Mouse (Mus musculus) neural tube, embryonic 12.5 days (tissue): ENCODE results near the gene Trem3. TPM values are rescaled to one million over a fixed set of nuclear protein-coding genes. Genes with fewer than 3 reads are reported as not detected.
A peak's percentile ranks its signal among the peaks of the same experiment; 100 is the strongest.

Source experiments
- ATAC-seq: fragments of 200-750 bp; cut with Nextera tagmentation; 2 replicates; pipeline ENCODE4 v1.8.0; 2017; ENCODE audit warnings: low read depth, mild to moderate bottlenecking, moderate TSS enrichment, moderate library complexity; ENCODE audit not compliant: low FRiP score
- H3K27ac ChIP-seq: fragments of 300-500 bp; sonication (generic); 2 replicates; pipeline ENCODE4 v1.5.1; 2016
- H3K27me3 ChIP-seq: fragments of 300-500 bp; sonication (generic); replicated peaks from 2 replicates; pipeline ENCODE4 v1.6.1; 2016; ENCODE audit warnings: mild to moderate bottlenecking
- H3K36me3 ChIP-seq: fragments of 300-500 bp; sonication (generic); 2 replicates; pipeline ENCODE4 v1.6.1; 2016; ENCODE audit warnings: mild to moderate bottlenecking
- H3K4me1 ChIP-seq: fragments of 300-500 bp; sonication (generic); 2 replicates; pipeline ENCODE4 v1.6.1; 2016
- H3K4me2 ChIP-seq: fragments of 300-500 bp; sonication (generic); replicated peaks from 2 replicates; pipeline ENCODE4 v1.6.1; 2016; ENCODE audit warnings: mild to moderate bottlenecking
- H3K4me3 ChIP-seq: fragments of 300-500 bp; sonication (generic); 2 replicates; pipeline ENCODE4 v1.5.1; 2016
- H3K9ac ChIP-seq: fragments of 300-500 bp; sonication (generic); 2 replicates; pipeline ENCODE4 v1.6.1; 2016; ENCODE audit warnings: mild to moderate bottlenecking
- H3K9me3 ChIP-seq: fragments of 300-500 bp; sonication (generic); 2 replicates; pipeline ENCODE4 v1.6.1; 2016; ENCODE audit warnings: mild to moderate bottlenecking
- WGBS: fragments of 180-500 bp; shearing (Covaris S2); methylation state at CpG from one replicate; pipeline ENCODE4 v1.1.7; 2016; 5-methylcytosine and 5-hydroxymethylcytosine counted together
- polyA plus RNA-seq: library from polyadenylated mRNA; unstranded; fragments of >200 nt; fragmentation: Nextera tagmentation; extraction: Ambion mirVana; gene quantifications from 2 replicates; pipeline ENCODE4 v1.2.1, GENCODE M21; 2016

The Trem3 gene
- polyA plus RNA-seq, 1 experiment from 2014 or later, result not detected

DNA sequence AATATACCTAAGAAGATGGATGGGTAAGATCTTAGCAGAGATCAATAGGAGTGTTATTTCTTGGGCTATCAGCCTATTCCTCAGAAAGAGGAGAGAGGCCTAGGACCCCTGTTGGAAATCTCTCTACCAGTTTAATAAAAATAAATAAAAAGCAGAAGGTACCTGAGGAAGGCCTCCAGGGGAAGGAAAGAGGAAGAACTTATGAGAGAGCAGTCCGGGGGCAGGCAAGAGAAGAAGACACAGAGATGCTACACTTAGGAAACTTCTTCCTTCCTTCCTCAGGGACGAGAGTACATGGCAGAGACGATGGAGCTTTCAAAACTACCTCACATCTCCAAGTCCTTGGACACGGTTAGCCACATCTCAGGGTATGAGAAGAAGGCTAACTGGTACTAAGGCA, 26.5 kb downstream of the Trem3 start:
- no peak overlapping the region for H3K4me2 ChIP-seq
- WGBS, result 82% methylated on average over 4 of the region's 4 CpGs

DNA sequence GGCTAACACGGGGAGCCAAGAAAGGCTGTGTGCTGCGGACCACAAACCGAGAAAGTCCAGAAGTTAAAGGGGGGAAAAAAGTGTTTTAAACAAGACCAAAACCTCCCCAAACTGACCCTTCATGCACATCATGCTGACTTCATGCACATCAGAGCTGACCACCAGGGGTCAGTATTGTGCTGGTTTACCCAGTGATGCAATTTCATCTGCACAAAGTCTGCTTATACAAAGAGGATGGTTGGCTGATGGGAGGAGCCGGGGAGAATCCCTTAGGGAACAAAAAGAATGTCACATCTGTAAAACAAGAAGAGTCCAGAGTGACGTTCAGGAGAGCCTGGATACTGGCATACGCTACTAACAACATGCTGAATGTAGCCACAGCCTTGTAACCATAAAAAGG, 27.3 kb downstream of the Trem3 start:
- H3K27ac ChIP-seq, result no peak overlapping the region
- 0 out of 2 replicates have a peak, but pooled peaks have one; percentile 37 for ATAC-seq
- H3K36me3 ChIP-seq, result no peaks in the 10 kb centered on the region
- no peak overlapping the region for H3K4me2 ChIP-seq
- H3K4me3 ChIP-seq, result no peak overlapping the region
- H3K4me1 ChIP-seq, result no peaks in the 10 kb centered on the region
- H3K9ac ChIP-seq, result no peak overlapping the region
- no peaks in the 10 kb centered on the region; the same call in 1 of the 2 replicates for H3K27me3 ChIP-seq
- 27% methylated on average over 6 of the region's 6 CpGs for WGBS
- no peaks in the 10 kb centered on the region for H3K9me3 ChIP-seq

More for the DNA sequence above, 26.5 kb downstream of the Trem3 start:
- H3K36me3 ChIP-seq, result no peaks in the 10 kb centered on the region
- no peaks in the 10 kb centered on the region for H3K9me3 ChIP-seq
- H3K4me1 ChIP-seq, result no peaks in the 10 kb centered on the region
- H3K9ac ChIP-seq, result no peak overlapping the region
- no peak overlapping the region for H3K27ac ChIP-seq
- ATAC-seq, result no peak
- H3K27me3 ChIP-seq, result no peaks in the 10 kb centered on the region; the same call in 1 of the 2 replicates
- H3K4me3 ChIP-seq, result no peak overlapping the region

DNA sequence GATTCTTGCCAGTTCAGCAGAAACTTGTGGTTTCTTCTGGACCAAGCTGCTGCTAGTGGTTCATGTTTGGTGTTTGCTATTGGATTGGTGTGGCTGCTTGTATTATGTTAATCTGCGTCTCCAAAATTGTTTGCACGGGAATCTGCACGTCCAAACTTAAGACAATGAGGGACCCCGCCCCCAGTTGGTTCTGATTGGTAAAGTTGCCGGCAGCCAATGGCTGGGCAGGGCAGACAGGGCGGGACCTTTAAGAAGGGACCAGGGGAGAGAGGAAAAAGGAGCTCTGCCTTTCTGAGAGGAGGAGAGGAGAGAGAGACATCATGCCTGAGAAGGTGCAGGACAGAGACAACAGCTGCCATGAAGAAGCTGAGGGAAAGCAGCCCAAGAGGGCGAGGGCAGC, 28.2 kb downstream of the Trem3 start:
- Histone ChIP-seq H3K4me2 (no peak overlapping the region), H3K36me3 (no peaks in the 10 kb centered on the region), H3K27me3 (no peaks in the 10 kb centered on the region), H3K4me1 (no peaks in the 10 kb centered on the region), H3K27ac (no peak overlapping the region), H3K9me3 (no peaks in the 10 kb centered on the region), H3K4me3 (no peak overlapping the region), H3K9ac (no peak overlapping the region)
- 61% methylated on average over 7 of the region's 7 CpGs for WGBS
- no peak for ATAC-seq

DNA sequence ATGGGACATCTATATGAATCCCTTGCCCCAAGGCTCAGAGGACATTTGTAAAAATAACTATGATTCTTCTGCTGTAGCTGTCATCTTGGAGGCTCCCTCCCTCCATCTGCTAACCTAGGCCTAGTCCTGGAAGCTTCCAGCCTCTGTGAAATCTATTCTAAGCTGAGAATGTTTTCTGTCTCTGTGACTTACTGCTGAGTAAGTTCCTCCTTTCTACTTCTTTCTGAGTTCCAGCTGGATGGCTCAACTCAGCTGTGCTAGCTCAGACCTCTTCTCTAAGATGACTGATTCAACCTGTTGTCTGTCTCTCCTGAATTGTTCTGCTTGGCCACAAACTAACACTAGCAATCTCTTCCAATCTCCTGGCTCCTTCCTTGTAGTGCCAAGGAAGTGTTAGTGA, 30.8 kb downstream of the Trem3 start:
- Histone ChIP-seq H3K36me3 (no peaks in the 10 kb centered on the region), H3K9ac (no peak overlapping the region), H3K4me1 (no peaks in the 10 kb centered on the region; the same call in 1 of the 2 replicates), H3K4me2 (no peak overlapping the region), H3K4me3 (no peak overlapping the region), H3K27me3 (no peaks in the 10 kb centered on the region), H3K27ac (no peak overlapping the region), H3K9me3 (no peaks in the 10 kb centered on the region)
- ATAC-seq, result no peak

DNA sequence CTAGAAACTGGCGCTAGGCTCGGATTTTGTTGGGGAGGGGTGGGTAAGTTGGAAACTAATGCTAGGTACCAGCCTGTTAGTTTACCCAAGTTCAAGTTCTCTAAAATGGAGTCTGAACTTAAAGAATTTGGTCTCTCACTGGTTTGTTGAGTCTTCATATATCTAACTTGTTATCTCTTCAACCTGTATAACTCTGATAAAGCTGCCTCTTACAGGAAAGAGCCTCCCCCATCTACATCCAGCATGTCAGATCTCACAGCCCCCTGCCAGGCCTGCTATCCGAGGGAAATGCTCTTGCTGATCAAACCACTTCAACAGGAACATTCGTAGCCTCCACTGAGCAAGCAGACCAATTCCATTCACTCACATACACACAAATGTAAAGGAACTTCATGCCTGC, 31.4 kb downstream of the Trem3 start:
- Histone ChIP-seq H3K27me3 (no peaks in the 10 kb centered on the region), H3K27ac (no peak overlapping the region), H3K9ac (no peak overlapping the region), H3K36me3 (no peaks in the 10 kb centered on the region), H3K4me3 (no peak overlapping the region), H3K4me1 (no peaks in the 10 kb centered on the region; the same call in 1 of the 2 replicates), H3K4me2 (no peak overlapping the region), H3K9me3 (no peaks in the 10 kb centered on the region)
- 86% methylated on average over 4 of the region's 4 CpGs for WGBS
- no peak for ATAC-seq

DNA sequence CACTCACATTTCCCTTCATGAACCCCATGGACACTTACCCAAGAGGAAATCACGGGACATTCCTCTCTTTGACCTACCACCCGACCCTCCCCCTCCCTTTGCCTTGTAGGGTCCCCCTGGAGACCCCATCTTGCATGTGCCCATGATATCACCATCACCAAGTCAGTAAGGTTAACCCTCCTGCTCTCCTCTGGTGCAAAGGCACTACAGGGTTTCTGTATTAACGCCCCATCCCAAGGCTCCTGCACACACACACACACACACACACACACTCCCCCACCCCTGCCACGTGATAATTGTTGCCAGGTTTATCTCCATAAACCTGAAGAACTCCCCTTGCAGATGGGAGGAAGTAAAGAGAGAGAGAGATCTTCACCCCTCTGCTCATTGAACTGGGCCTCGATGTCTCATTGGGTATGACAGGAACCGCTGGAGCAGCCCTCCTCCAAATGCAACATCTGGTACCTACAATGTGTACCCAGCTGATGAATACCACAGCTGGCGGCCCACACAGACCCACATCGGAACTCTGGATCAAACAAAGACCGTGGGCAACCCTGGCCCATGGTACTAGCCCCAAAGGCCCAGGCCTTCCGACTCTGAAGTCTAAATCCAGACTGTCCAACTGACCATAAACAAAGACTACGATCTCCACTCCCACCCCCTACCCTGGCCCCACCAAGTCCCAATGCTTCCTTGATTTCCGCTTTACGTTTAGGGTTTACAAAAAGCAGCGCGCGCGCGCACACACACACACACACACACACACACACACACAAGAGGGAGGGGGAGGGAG, 33.6 kb downstream of the Trem3 start:
- Histone ChIP-seq H3K9me3 (no peaks in the 10 kb centered on the region), H3K27ac (no peak overlapping the region), H3K36me3 (no peaks in the 10 kb centered on the region), H3K4me3 (peak overlapping the region; percentile 13; the same call in 1 of the 2 replicates), H3K27me3 (no peaks in the 10 kb centered on the region), H3K4me1 (no peaks in the 10 kb centered on the region; the same call in 1 of the 2 replicates), H3K4me2 (peak overlapping the region; percentile 53), H3K9ac (peak overlapping the region; percentile 38)
- 0 out of 2 replicates have a peak, but pooled peaks have one; percentile 41 for ATAC-seq
- WGBS, result 38% methylated on average over 18 of the region's 18 CpGs

DNA sequence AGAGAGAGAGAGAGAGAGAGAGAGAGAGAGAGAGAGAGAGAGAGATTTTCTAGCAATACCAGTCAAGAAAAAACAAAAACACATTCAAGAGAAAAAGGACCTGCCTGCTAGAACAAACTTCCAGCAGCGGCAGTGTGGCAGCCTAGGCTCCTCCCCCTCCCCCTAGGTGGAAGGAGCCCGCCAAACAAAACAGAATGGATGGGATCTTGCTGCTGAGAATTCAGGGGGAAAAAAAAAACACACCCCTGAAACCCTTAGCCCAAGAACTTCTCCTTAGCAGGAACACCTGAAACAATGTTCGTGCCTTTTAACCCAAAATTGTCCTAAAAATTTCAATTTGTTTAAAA, 34.1 kb downstream of the Trem3 start:
- H3K4me3 ChIP-seq, result peak overlapping the region; percentile 13; the same call in 1 of the 2 replicates
- WGBS, result 4% methylated on average over 3 of the region's 3 CpGs
- no peak for ATAC-seq
- no peaks in the 10 kb centered on the region; the same call in 1 of the 2 replicates for H3K4me1 ChIP-seq
- H3K27me3 ChIP-seq, result no peaks in the 10 kb centered on the region
- H3K4me2 ChIP-seq, result peak overlapping the region; percentile 53
- peak overlapping the region; percentile 38 for H3K9ac ChIP-seq
- H3K9me3 ChIP-seq, result no peaks in the 10 kb centered on the region
- no peak overlapping the region for H3K27ac ChIP-seq
- no peaks in the 10 kb centered on the region for H3K36me3 ChIP-seq

DNA sequence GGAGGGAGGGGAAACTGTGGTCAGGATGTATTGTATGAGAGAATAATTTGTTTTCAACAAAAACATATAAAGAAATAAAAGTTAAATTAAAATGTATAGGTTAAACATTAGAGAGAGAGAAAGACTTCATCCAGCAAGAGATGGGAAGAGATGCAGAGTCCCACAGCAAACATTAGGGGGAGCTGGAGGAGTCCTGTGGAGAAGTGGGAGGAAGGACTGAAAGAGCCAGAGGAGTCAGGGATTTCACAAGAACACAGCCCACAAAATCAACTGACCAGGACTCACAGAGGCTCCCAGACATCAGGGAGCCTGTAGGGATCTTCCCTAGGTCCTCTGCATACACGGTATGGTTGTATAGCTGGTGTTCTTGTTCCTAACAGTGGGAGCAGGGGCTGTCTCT, 39.2 kb downstream of the Trem3 start:
- ATAC-seq, result no peak
- Histone ChIP-seq H3K9ac (no peak overlapping the region), H3K36me3 (no peaks in the 10 kb centered on the region), H3K9me3 (no peaks in the 10 kb centered on the region), H3K27me3 (no peaks in the 10 kb centered on the region), H3K4me1 (no peaks in the 10 kb centered on the region), H3K4me3 (no peak overlapping the region), H3K4me2 (no peak overlapping the region), H3K27ac (no peak overlapping the region)
- 33% methylated on average over 1 of the region's 1 CpGs for WGBS

DNA sequence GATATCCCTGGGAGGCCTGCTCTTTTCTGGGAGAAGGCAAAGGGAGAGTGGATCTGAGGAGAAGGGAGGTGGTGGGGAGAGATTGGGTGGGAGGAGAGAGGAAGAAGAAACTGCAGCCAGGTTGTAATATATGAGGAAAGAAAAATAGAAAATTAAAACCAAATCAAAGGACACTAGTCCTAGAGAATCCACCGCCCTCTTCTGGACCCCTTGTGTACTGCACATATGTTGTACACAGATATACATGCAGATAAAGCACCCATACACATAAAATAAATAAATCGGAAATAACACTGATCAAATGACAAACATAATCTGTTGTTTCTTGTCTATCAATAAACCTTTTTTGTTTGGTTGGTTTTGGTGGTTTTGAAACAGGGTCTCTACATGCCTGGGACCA, 39.7 kb downstream of the Trem3 start:
- 56% methylated on average over 2 of the region's 2 CpGs for WGBS
- no peak for ATAC-seq
- Histone ChIP-seq H3K27me3 (no peaks in the 10 kb centered on the region), H3K9ac (no peak overlapping the region), H3K27ac (no peak overlapping the region), H3K4me3 (no peak overlapping the region), H3K36me3 (no peaks in the 10 kb centered on the region), H3K9me3 (no peaks in the 10 kb centered on the region), H3K4me2 (no peak overlapping the region), H3K4me1 (no peaks in the 10 kb centered on the region)

DNA sequence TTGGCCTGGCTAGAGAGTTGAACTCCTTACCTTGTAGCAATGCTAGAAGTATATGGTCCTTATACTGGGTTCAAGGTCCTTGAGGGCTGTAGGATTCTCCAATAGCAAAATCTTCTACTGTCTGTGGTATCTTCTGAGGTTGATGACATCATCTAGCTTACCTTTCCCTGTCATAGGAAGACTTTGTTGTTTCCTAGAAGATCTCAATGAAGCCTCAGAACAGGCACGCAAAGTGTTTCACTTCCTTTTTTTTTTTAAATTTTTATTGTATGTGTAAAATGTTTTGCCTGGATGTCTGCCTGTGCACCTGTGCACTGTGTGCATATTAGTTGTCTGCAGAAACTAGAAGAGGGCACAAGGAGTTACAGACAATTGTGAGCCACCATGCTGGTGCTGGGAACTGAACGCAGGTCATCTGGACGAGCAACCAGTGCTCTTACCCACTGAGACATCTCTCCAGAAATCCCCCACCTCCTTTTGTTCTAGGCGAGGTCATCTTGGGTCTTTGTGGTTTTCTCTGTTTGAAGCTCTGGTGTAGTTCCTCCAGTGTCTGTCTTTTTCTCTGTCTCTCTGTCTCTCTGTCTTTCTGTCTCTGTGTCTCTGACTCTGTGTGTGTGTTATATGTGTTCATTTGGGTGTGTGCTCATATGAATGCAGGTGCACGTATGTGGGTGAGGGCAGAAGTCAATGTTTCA, 46.1 kb downstream of the Trem3 start:
- H3K36me3 ChIP-seq, result no peaks in the 10 kb centered on the region
- no peaks in the 10 kb centered on the region for H3K9me3 ChIP-seq
- no peak overlapping the region for H3K4me2 ChIP-seq
- no peak overlapping the region for H3K9ac ChIP-seq
- H3K4me3 ChIP-seq, result no peak overlapping the region
- no peaks in the 10 kb centered on the region for H3K27me3 ChIP-seq
- WGBS, result 82% methylated on average over 5 of the region's 5 CpGs
- H3K27ac ChIP-seq, result no peak overlapping the region
- no peak for ATAC-seq
- no peaks in the 10 kb centered on the region for H3K4me1 ChIP-seq

DNA sequence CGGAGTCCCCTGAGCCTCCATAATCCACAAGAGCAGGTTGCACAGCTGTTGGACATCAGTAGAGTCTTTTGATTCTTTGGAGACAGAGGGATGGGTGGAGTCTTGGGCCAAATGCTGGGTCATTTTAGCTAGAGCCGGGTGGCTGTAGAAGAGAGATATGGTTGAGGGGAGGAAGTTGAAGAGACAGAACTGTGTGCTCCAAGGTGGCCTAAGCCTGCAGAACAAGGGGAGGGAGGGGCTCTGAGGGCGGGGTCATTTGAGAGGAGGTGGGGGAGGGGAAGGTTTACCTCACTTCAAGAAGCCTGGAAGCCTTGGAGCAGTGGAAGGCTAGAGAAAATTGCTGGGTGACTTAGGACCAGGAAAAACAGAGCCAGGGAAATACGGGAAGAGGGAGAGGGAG, 51.6 kb downstream of the Trem3 start, which contains the start of gene Treml2:
Gene Treml2, plus strand, starts transcription at position 296 of the 400 bp plus-strand sequence.
- no peak for ATAC-seq
- Histone ChIP-seq H3K9me3 (no peaks in the 10 kb centered on the region), H3K27ac (no peak within 1 kb of the TSS), H3K4me3 (no peak within 1 kb of the TSS), H3K4me2 (no peak within 1 kb of the TSS), H3K9ac (no peak within 1 kb of the TSS), H3K27me3 (no peaks in the 10 kb centered on the region), H3K4me1 (no peaks in the 10 kb centered on the region), H3K36me3 (no peaks in the 10 kb centered on the region)
- WGBS, result 38% methylated on average over 3 of the region's 4 CpGs

DNA sequence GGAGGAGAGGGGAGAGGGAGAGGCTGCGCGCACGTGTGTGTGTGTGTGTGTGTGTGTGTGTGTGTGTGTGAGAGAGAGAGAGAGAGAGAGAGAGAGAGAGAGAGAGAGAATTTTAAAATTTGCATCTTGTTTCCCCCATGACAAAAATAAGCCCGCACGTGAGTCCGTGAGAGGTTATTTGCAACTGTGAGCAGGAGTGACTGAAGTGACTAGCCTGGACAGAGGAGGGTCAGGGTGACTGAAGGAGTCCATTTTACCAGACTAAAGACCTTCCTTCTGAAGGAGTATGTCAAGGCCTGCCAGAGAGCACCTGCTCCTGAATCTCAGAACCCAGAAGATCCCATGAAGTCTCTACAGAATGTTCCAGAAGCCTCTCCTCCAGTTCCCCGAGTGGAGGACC, 52.2 kb downstream of the Trem3 start:
- Histone ChIP-seq H3K9ac (no peak overlapping the region), H3K4me2 (no peak overlapping the region), H3K36me3 (no peaks in the 10 kb centered on the region), H3K9me3 (no peaks in the 10 kb centered on the region), H3K4me1 (no peaks in the 10 kb centered on the region), H3K27me3 (no peaks in the 10 kb centered on the region), H3K4me3 (no peak overlapping the region), H3K27ac (no peak overlapping the region)
- ATAC-seq, result no peak
- WGBS, result 65% methylated on average over 7 of the region's 7 CpGs
